Mouse (Mus musculus) CH12.LX (cell line): Measurements from ENCODE around the gene 4932414N04Rik.

Experiments used
- JUN ChIP-seq: IDR thresholded peaks from 2 replicates; pipeline ENCODE4 v1.6.1; 2011; ENCODE audit warnings: low read depth, mild to moderate bottlenecking, low read length, improper control_type of control experiment, moderate library complexity; ENCODE audit not compliant: insufficient read depth
- ZNF384 ChIP-seq: IDR thresholded peaks from 2 replicates; pipeline ENCODE4 v1.6.1; 2012; ENCODE audit warnings: low read depth, low read length, improper control_type of control experiment, inconsistent platforms

DNA sequence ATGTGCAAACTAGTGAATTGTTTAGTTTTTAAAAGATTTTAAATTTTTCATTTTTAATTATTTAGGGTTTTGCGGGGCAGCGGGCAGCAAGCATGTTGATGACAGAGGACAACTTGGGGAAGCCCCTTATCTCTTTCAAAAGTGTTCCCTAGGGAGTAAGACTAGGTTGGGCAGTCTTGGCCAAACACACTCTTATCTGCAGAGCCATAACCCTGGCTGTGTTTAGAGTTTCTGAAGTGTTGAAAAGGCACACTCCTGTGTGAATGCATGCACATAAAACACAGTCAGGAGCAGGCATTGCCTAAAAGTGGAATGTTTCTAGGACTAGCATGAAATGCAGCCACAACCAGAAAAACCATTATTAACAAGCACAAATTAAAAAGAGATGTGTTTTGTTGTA lies 75.9 kb downstream of the 4932414N04Rik start:
- TF ChIP-seq JUN (no peak), ZNF384 (no peak)
